Mouse (Mus musculus): ENCODE data around the gene Prr7.

GRCm38 (mm10) chr13:55516955-55517354 is 52.9 kb downstream of the Prr7 start:
- TF ChIP-seq MAZ (IDR thresholded peaks at IDR 0.05; ENCODE audit: low read depth, low read length) (no peak), MEF2A (IDR thresholded peaks at IDR 0.05; ENCODE audit: extremely low read depth, insufficient replicate concordance, low read depth, low read length, poor library complexity, severe bottlenecking) (no peak), MAFK (IDR thresholded peaks at IDR 0.05; ENCODE audit: borderline replicate concordance, low read depth, low read length) (no peak), CHD2 (IDR thresholded peaks at IDR 0.05; ENCODE audit: low read length) (no peak), E2F4 (IDR thresholded peaks at IDR 0.05; ENCODE audit: borderline replicate concordance, low read depth, low read length) (no peak), GATA1 (IDR thresholded peaks at IDR 0.05; ENCODE audit: low read depth, low read length) (no peak), ZNF384 (IDR thresholded peaks at IDR 0.05; ENCODE audit: low read depth, low read length) (no peak), USF1 (IDR thresholded peaks at IDR 0.05; ENCODE audit: low read depth, low read length) (no peak)
